Mouse (Mus musculus) midbrain, embryonic 14.5 days (tissue): ENCODE data around the gene Bcat1. TPM values are rescaled to one million over a fixed set of nuclear protein-coding genes. Genes with fewer than 3 reads are reported as not detected.
A peak's percentile ranks its signal among the peaks of the same experiment; 100 is the strongest.

Experiments
- ATAC-seq: fragments of 200-750 bp; cut with Nextera tagmentation; 2 replicates; pipeline ENCODE4 v1.8.0; 2017; ENCODE audit warnings: moderate number of reproducible peaks, moderate library complexity; ENCODE audit not compliant: low FRiP score, low TSS enrichment
- DNase-seq: peaks from one replicate; pipeline ENCODE4 v3.0.0-alpha.2; 2015
- H3K27ac ChIP-seq: fragments of 300-500 bp; sonication (generic); replicated peaks from 2 replicates; pipeline ENCODE4 v1.5.1; 2014; ENCODE audit warnings: mild to moderate bottlenecking, low read depth, low read length, moderate library complexity
- H3K27me3 ChIP-seq: fragments of 300-500 bp; sonication (generic); 2 replicates; pipeline ENCODE4 v1.6.1; 2014; ENCODE audit warnings: low read length, control low read depth, mixed read lengths; ENCODE audit not compliant: control insufficient read depth, insufficient read depth
- H3K36me3 ChIP-seq: fragments of 300-500 bp; sonication (generic); 2 replicates; pipeline ENCODE4 v1.6.1; 2014; ENCODE audit warnings: low read length, control low read depth; ENCODE audit not compliant: control insufficient read depth, insufficient read depth
- H3K4me1 ChIP-seq: fragments of 300-500 bp; sonication (generic); 2 replicates; pipeline ENCODE4 v1.6.1; 2014; ENCODE audit warnings: mild to moderate bottlenecking, antibody characterized with exemption, low read length, control low read depth; ENCODE audit not compliant: control insufficient read depth, insufficient read depth
- H3K4me2 ChIP-seq: fragments of 300-500 bp; sonication (generic); 2 replicates; pipeline ENCODE4 v1.6.1; 2014; ENCODE audit warnings: mild to moderate bottlenecking, low read length, moderate library complexity
- H3K4me3 ChIP-seq: fragments of 300-500 bp; sonication (generic); replicated peaks from 2 replicates; pipeline ENCODE4 v1.5.1; 2014; ENCODE audit warnings: low read depth, low read length
- H3K9ac ChIP-seq: fragments of 300-500 bp; sonication (generic); replicated peaks from 2 replicates; pipeline ENCODE4 v1.6.1; 2014; ENCODE audit warnings: mild to moderate bottlenecking, low read length, moderate library complexity
- H3K9me3 ChIP-seq: fragments of 300-500 bp; sonication (generic); 2 replicates; pipeline ENCODE4 v1.6.1; 2016; ENCODE audit warnings: low read length, control low read depth, mixed read lengths; ENCODE audit not compliant: control insufficient read depth
- WGBS: fragments of 180-500 bp; shearing (Covaris S2); extraction: QIAGEN DNeasy Blood & Tissue Kit; methylation state at CpG from one replicate; pipeline ENCODE4 v1.1.7; 2014; 5-methylcytosine and 5-hydroxymethylcytosine counted together
- polyA plus RNA-seq: library from polyadenylated mRNA; unstranded; fragments of >200 nt; fragmentation: Nextera tagmentation; extraction: Ambion mirVana; gene quantifications from 2 replicates; pipeline ENCODE4 v1.2.1, GENCODE M21; 2014

The Bcat1 gene
- polyA plus RNA-seq, 1 experiment from 2014 or later, result 117 TPM

DNA sequence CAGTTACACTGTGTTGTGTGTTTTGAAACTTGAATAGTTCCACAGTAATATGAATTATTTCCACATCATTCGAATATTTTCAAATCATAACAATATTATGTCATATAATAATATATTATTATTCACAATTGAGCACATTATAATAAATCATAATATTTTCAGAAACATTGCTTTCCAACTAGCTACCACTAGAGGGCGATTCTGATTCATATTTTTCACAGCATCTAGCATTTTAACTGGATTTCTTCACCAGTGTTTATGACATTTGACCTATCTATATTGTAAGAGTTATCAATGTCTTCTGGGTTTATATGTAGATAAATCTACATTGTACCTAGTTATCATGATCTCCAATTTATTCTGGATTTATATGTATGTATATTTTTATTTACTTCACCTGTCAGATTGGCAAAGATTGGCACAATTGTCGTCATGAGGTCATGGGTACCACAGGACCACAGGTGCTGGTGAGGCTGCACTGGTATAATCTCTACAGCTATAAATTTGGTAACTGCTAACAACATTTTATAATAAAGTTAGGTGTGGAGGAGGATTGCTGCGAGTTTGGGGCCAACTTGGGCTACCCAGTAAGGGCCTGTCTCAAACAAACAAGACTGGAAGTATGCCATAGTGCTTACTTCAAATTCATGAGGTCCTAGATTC, 12.6 kb upstream of the Bcat1 start:
- WGBS, result 50% methylated on average over 4 of the region's 4 CpGs
- Histone ChIP-seq H3K27me3 (no peaks in the 10 kb centered on the region), H3K27ac (no peak overlapping the region), H3K9me3 (no peaks in the 10 kb centered on the region), H3K4me3 (no peak overlapping the region), H3K4me2 (no peak overlapping the region), H3K4me1 (no peaks in the 10 kb centered on the region), H3K36me3 (no peaks in the 10 kb centered on the region), H3K9ac (no peak overlapping the region)
- no peak for ATAC-seq
- DNase-seq, result peak; percentile 79

GRCm38 (mm10) chr6:145084343-145085117, 8.5 kb upstream of the Bcat1 start:
- H3K27ac ChIP-seq, result no peak overlapping the region
- no peak for ATAC-seq
- H3K4me1 ChIP-seq, result no peaks in the 10 kb centered on the region
- no peak overlapping the region for H3K9ac ChIP-seq
- H3K9me3 ChIP-seq, result no peaks in the 10 kb centered on the region
- H3K36me3 ChIP-seq, result no peaks in the 10 kb centered on the region
- H3K4me3 ChIP-seq, result no peak overlapping the region
- WGBS, result 90% methylated on average over 8 of the region's 8 CpGs
- H3K27me3 ChIP-seq, result no peaks in the 10 kb centered on the region
- H3K4me2 ChIP-seq, result no peak overlapping the region
- DNase-seq, result no peak

DNA sequence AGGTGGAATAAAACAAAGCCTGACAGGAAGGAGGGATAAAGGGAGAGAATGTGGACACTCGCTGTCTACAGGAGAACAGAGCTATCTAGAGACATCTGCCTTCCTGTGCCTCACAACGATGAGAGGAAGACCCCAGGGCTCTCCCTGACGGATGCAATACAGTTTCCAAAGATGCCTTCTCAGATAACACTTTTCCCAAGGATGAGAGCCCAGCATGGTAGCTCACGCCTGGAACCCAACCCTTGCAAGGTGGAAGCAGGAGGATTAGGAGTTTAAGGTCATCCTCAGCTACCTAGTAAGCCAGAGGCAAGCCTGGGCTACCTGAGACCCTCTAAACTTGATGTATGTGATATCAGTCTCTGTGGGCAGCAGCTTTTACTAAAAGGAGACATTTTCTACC, 5.7 kb upstream of the Bcat1 start:
- no peak for DNase-seq
- Histone ChIP-seq H3K4me3 (no peak overlapping the region), H3K4me2 (no peak overlapping the region), H3K4me1 (no peaks in the 10 kb centered on the region), H3K27me3 (no peaks in the 10 kb centered on the region), H3K9me3 (no peaks in the 10 kb centered on the region), H3K27ac (no peak overlapping the region), H3K36me3 (no peaks in the 10 kb centered on the region), H3K9ac (no peak overlapping the region)
- WGBS, result 80% methylated on average over 4 of the region's 4 CpGs
- no peak for ATAC-seq

DNA sequence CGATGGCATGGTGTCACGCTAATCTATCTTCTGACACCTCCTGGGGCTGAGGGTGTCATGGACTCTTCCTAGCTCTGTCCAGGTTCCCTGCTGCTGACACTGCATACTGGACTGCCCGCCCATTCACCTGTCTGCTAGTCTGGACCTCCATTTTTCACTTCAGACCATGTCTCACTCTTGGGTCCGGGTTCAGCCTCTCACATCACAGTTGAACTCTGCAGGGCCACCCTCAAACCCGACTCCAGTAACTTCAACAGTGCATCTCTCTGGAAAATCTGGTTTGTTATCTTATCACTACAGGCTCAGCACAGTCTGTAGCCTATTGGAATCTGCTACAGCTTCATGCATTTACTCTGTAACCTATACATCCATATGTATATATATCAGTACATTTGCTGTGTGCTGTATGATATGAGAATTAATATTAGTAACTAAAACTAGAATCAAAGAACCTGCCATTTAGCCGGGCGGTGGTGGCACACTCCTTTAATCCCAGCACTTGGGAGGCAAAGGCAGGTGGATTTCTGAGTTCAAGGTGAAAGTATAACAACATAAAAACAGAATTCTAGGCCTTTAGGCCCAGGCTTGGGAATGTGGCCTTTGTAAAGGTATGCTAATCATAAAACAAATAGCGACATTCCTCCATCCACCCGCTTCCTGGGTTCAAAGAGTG, 3.2 kb upstream of the Bcat1 start:
- Histone ChIP-seq H3K4me2 (no peak overlapping the region), H3K27ac (no peak overlapping the region), H3K4me3 (no peak overlapping the region), H3K27me3 (no peaks in the 10 kb centered on the region), H3K9me3 (no peaks in the 10 kb centered on the region), H3K36me3 (no peaks in the 10 kb centered on the region), H3K4me1 (0 out of 2 replicates have a peak, but pooled peaks cover 5% of the 10 kb centered on the region), H3K9ac (no peak overlapping the region)
- DNase-seq, result no peak
- ATAC-seq, result no peak
- 78% methylated on average over 9 of the region's 9 CpGs for WGBS

GRCm38 (mm10) chr6:145076286-145076685, 302 bp upstream of the Bcat1 start:
- H3K36me3 ChIP-seq, result no peaks in the 10 kb centered on the region
- no peaks in the 10 kb centered on the region for H3K9me3 ChIP-seq
- peak overlapping the region; percentile 52 for H3K4me3 ChIP-seq
- H3K9ac ChIP-seq, result peak overlapping the region; percentile 57; the same call in 1 of the 2 replicates
- H3K27me3 ChIP-seq, result no peaks in the 10 kb centered on the region
- no peak for ATAC-seq
- H3K4me1 ChIP-seq, result 0 out of 2 replicates have a peak, but pooled peaks cover 5% of the 10 kb centered on the region
- peak overlapping the region; percentile 98 for H3K4me2 ChIP-seq
- peak; percentile 21 for DNase-seq
- WGBS, result 12% methylated on average over 9 of the region's 9 CpGs
- H3K27ac ChIP-seq, result no peak overlapping the region

DNA sequence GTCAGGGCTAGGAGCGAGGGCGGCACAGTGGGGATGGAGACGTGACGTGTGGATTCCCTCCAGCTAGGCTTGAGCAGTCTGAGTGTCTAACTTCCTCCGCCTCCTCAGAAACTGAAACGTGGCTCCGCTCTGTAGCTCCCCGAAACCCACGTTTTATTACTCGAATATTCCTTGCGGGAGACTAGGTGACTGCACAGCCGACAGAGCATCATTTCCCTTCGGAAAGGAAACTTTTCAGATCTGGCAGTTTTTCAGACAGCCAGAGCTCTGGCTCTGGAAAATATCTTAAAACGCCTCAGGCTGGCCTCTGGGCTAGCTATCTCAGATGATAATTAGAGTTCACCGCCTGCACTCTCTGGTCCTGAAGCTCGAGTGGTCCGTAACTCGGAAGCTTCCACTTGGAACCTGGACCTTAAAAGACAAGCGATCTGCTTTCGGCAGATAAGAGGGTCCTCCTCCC, 866 bp downstream of the Bcat1 start:
- Histone ChIP-seq H3K27me3 (no peaks in the 10 kb centered on the region), H3K27ac (no peak overlapping the region), H3K9me3 (no peaks in the 10 kb centered on the region), H3K4me3 (peak overlapping the region; percentile 52), H3K4me1 (0 out of 2 replicates have a peak, but pooled peaks cover 5% of the 10 kb centered on the region), H3K36me3 (no peaks in the 10 kb centered on the region), H3K9ac (peak overlapping the region; percentile 57), H3K4me2 (peak overlapping the region; percentile 98)
- ATAC-seq, result no peak
- under 1% methylated on average over 20 of the region's 20 CpGs for WGBS
- peak; percentile 77 for DNase-seq

- no peaks in the 10 kb centered on the region for H3K9me3 ChIP-seq
- no peak for ATAC-seq
- no peak overlapping the region for H3K9ac ChIP-seq
- H3K27ac ChIP-seq, result no peak overlapping the region
- peak overlapping the region; percentile 98 for H3K4me2 ChIP-seq
- no peak overlapping the region for H3K4me3 ChIP-seq
- H3K36me3 ChIP-seq, result no peaks in the 10 kb centered on the region
- 0 out of 2 replicates have a peak, but pooled peaks cover 5% of the 10 kb centered on the region for H3K4me1 ChIP-seq
- H3K27me3 ChIP-seq, result no peaks in the 10 kb centered on the region
- peak; percentile 41 for DNase-seq
Measured at GRCm38 (mm10) chr6:145074461-145074860, 1.5 kb downstream of the Bcat1 start.

GRCm38 (mm10) chr6:145069921-145070320, 6.1 kb downstream of the Bcat1 start:
- WGBS, result 93% methylated on average over 2 of the region's 2 CpGs
- Histone ChIP-seq H3K9me3 (no peaks in the 10 kb centered on the region), H3K4me2 (no peak overlapping the region), H3K27ac (no peak overlapping the region), H3K9ac (no peak overlapping the region), H3K27me3 (no peaks in the 10 kb centered on the region), H3K4me3 (no peak overlapping the region), H3K36me3 (no peaks in the 10 kb centered on the region), H3K4me1 (0 out of 2 replicates have a peak, but pooled peaks cover 3% of the 10 kb centered on the region)
- DNase-seq (no peak), ATAC-seq (no peak)
